Mouse (Mus musculus): ENCODE measurements around the gene Slc26a10. TPM values are rescaled to one million over a fixed set of nuclear protein-coding genes. Genes with fewer than 3 reads are reported as not detected.
"Not testable (repeated sequence)": the region's sequence is repeated elsewhere in the genome, so short reads cannot be mapped to it uniquely, and the experiment has no call there.

Gene Slc26a10
- polyA plus RNA-seq, 1 experiment, result 5.5 TPM

- no peak for DNase-seq (ENCODE audit: extremely low spot score in 1 of 2, low spot score in 1 of 2)
Observed at GRCm38 (mm10) chr10:127165654-127166403, 14.6 kb downstream of the Slc26a10 start.

GRCm38 (mm10) chr10:127165354-127165653 is 15.1 kb downstream of the Slc26a10 start:
- DNase-seq (ENCODE audit: extremely low spot score in 1 of 2, low spot score in 1 of 2), result no peak

- DNase-seq (ENCODE audit: extremely low spot score in 1 of 2, low spot score in 1 of 2), result peak in 1 of 2 experiments; percentile 82
Observed at GRCm38 (mm10) chr10:127164631-127165353, 15.7 kb downstream of the Slc26a10 start, which contains the start of gene B4galnt1. Gene B4galnt1, plus strand, starts transcription at chr10:127165225.

GRCm38 (mm10) chr10:127164190-127164589 is 16.3 kb downstream of the Slc26a10 start:
- DNase-seq (ENCODE audit: extremely low spot score in 1 of 2, low spot score in 1 of 2), result no peak

GRCm38 (mm10) chr10:127162771-127163261 is 17.6 kb downstream of the Slc26a10 start:
- peak in 1 of 2 experiments; percentile 64 for DNase-seq (ENCODE audit: extremely low spot score in 1 of 2, low spot score in 1 of 2)

GRCm38 (mm10) chr10:127160728-127161127 is 19.7 kb downstream of the Slc26a10 start:
- no peak for DNase-seq (ENCODE audit: extremely low spot score in 1 of 2, low spot score in 1 of 2)

GRCm38 (mm10) chr10:127160081-127160480 is 20.4 kb downstream of the Slc26a10 start:
- peak in 1 of 2 experiments; percentile 73 for DNase-seq (ENCODE audit: extremely low spot score in 1 of 2, low spot score in 1 of 2)

- no peak for DNase-seq (ENCODE audit: extremely low spot score in 1 of 2, low spot score in 1 of 2)
Observed at GRCm38 (mm10) chr10:127158471-127158870, 22.0 kb downstream of the Slc26a10 start.

GRCm38 (mm10) chr10:127156511-127156910 is 23.9 kb downstream of the Slc26a10 start:
- DNase-seq (ENCODE audit: extremely low spot score in 1 of 2, low spot score in 1 of 2), result no peak

GRCm38 (mm10) chr10:127156089-127156488 is 24.4 kb downstream of the Slc26a10 start:
- DNase-seq (ENCODE audit: extremely low spot score in 1 of 2, low spot score in 1 of 2), result no peak

- DNase-seq (ENCODE audit: extremely low spot score in 1 of 2, low spot score in 1 of 2), result no peak
Observed at GRCm38 (mm10) chr10:127154652-127155051, 25.8 kb downstream of the Slc26a10 start.

- no peak for DNase-seq (ENCODE audit: extremely low spot score in 1 of 2, low spot score in 1 of 2)
Observed at GRCm38 (mm10) chr10:127154241-127154640, 26.2 kb downstream of the Slc26a10 start.

GRCm38 (mm10) chr10:127153323-127153722 is 27.1 kb downstream of the Slc26a10 start:
- no peak for DNase-seq (ENCODE audit: extremely low spot score in 1 of 2, low spot score in 1 of 2)

GRCm38 (mm10) chr10:127152556-127152955 is 27.9 kb downstream of the Slc26a10 start:
- not testable (repeated sequence) for DNase-seq (ENCODE audit: extremely low spot score in 1 of 2, low spot score in 1 of 2)

- not testable (repeated sequence) for DNase-seq (ENCODE audit: extremely low spot score in 1 of 2, low spot score in 1 of 2)
Observed at GRCm38 (mm10) chr10:127151233-127151632, 29.2 kb downstream of the Slc26a10 start.

GRCm38 (mm10) chr10:127150471-127150872 is 30.0 kb downstream of the Slc26a10 start:
- no peak for DNase-seq (ENCODE audit: extremely low spot score in 1 of 2, low spot score in 1 of 2)

- no peak for DNase-seq (ENCODE audit: extremely low spot score in 1 of 2, low spot score in 1 of 2)
Observed at GRCm38 (mm10) chr10:127147135-127147534, 33.3 kb downstream of the Slc26a10 start.

GRCm38 (mm10) chr10:127145303-127145702 is 35.1 kb downstream of the Slc26a10 start:
- no peak for DNase-seq (ENCODE audit: extremely low spot score in 1 of 2, low spot score in 1 of 2)

- DNase-seq (ENCODE audit: extremely low spot score in 1 of 2, low spot score in 1 of 2), result no peak
Observed at GRCm38 (mm10) chr10:127144536-127144935, 35.9 kb downstream of the Slc26a10 start.

- DNase-seq (ENCODE audit: extremely low spot score in 1 of 2, low spot score in 1 of 2), result no peak
Observed at GRCm38 (mm10) chr10:127143228-127143627, 37.2 kb downstream of the Slc26a10 start.

- DNase-seq (ENCODE audit: extremely low spot score in 1 of 2, low spot score in 1 of 2), result no peak
Observed at GRCm38 (mm10) chr10:127141500-127141899, 38.9 kb downstream of the Slc26a10 start.

GRCm38 (mm10) chr10:127140971-127141370 is 39.5 kb downstream of the Slc26a10 start:
- no peak for DNase-seq (ENCODE audit: extremely low spot score in 1 of 2, low spot score in 1 of 2)

Data from frontal cortex, adult 2 months (tissue).